Mouse (Mus musculus) frontal cortex, postnatal 10 days (tissue): ENCODE measurements around the gene Klhdc10.

Experiments used
- DNase-seq, 2 experiments: peaks; one replicate each; pipeline ENCODE4 v3.0.0; 2022; ENCODE audit warnings: low spot score in 2 of 2, mixed read lengths in 1 of 2

The Klhdc10 gene

DNA sequence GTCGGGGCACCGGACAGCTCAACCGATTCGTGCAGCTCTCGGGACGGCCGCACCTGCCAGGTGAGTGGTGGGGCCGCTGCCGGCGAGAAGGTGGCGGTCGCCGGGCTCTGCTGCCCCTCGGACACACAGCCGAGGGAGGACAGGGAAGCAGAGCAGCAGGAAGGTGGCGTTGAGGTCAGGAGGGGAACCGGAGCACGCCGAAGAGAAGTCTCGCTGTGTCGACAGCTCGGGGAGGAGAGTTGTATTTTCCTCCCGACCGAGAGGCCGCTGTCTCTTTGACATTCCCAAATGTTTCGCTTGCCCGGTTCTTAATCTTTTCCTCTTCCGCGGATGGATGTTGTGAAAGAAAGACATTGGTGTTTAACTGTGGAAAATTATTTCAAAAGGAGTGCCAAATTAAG lies 423 bp downstream of the Klhdc10 start:
- DNase-seq = no peak

- DNase-seq = peak; percentile 62 to 68
Observed at GRCm38 (mm10) chr6:30403465-30403864, 1.8 kb downstream of the Klhdc10 start.

GRCm38 (mm10) chr6:30404671-30405070 lies 3.0 kb downstream of the Klhdc10 start:
- no peak for DNase-seq

GRCm38 (mm10) chr6:30408276-30408675 lies 6.6 kb downstream of the Klhdc10 start:
- DNase-seq = no peak

DNA sequence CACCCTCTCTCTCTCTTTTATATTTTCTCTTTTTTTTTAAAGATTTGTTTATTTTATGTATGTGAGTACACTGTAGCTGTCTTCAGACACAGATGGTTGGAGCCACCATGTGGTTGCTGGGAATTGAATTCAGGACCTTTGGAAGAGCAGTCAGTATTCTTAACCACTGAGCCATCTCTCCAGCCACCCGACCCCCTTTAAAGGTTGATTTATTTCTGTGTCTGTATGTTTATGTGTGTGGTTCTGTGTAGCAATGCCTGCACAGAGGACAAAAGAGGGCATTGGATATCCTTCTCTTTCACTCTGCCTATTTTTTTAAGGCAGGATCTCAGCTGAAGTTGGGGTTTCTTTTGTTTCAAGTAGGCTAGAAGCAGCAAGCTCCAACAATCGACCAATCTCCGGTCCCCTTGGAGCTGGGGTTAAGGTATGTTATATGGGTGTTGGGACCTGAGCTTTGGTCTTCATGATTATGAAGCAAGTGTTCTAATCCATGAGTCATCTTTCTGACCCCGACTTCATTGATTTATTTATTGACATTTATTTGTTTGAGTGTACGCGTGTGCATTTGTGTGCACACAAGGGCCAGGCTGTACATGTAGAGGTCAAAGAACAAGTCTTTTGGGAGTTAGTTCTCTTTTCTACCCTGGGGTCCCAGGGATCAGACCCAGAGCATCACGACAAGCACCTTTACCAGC lies 7.9 kb downstream of the Klhdc10 start:
- no peak for DNase-seq

DNA sequence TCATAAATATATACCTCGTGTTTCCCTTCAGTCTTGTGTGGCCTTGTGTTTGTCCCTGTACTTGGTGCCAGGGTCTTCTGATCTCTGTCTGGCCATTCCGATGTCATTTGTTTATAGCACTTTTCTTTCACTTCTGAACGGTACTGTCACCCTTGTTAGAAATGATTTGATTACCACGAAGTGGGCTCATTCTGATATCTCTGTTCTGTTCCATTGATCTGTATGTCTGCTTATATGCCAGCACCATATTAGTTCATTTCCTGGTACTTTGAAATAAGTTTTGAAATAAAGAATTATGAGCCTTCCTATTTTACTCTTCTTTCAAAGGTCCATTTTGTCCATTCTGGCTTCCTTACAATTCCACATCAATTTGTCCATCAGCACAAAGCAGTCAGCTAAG lies 9.6 kb downstream of the Klhdc10 start:
- DNase-seq = no peak

GRCm38 (mm10) chr6:30416126-30416525 lies 14.5 kb downstream of the Klhdc10 start:
- no peak for DNase-seq

- no peak for DNase-seq
Observed at GRCm38 (mm10) chr6:30416801-30417200, 15.1 kb downstream of the Klhdc10 start.

DNA sequence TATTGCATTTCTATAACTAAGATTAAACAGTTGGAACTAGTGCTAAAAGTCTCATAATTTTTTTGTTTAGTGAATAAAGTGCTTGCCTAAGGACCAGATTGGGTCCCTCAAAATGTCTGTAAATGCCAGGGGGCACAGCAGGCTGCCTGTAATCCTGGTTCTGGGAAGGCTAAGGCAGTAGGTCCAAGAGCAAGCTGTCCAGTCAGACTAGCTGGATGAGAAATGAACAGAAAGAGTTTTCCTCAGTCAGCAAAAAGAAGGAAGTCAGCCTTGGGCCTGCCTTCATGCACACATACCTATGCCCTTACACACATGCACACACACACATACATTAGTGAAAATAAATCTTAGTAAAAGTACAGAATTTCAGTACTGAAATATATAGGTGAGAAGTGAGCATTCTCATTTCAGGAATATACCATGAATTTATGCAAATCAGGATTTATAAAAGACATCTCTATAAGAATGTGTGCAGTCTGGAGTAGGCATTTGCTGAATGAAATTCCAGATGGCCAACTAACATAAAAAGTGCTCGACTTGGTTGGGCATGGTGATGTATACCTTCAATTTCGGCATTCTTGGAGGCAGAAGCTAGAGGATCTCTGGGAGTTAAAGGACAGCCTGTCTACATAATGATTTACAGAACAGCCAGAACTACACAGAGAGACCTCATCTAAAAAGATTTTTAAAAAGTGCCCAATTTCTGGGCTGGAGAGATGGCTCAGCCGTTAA lies 31.0 kb downstream of the Klhdc10 start:
- no peak for DNase-seq

GRCm38 (mm10) chr6:30436476-30436875 lies 34.8 kb downstream of the Klhdc10 start:
- DNase-seq = no peak

GRCm38 (mm10) chr6:30437054-30437453 lies 35.4 kb downstream of the Klhdc10 start:
- no peak for DNase-seq

- DNase-seq = no peak
Observed at GRCm38 (mm10) chr6:30439576-30439975, 37.9 kb downstream of the Klhdc10 start.

DNA sequence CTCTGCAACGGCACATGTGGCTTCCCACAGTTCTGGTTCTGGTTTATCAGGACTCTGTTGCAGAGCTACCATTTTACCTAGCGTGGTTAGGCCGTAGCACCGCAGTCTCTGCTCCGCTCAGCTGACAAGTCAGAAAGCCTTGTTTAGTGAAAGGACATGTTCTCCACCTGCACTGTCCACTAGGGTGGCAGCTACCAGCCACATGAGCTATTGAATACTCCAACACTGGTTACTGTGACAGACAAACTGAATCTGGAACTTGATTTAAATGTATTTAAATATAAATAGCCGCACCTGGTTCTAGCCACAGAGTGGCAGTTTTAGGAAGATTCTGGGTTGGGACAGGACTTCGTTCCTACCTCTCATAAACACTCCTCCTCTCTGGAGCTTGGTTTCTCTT lies 55.3 kb downstream of the Klhdc10 start:
- DNase-seq = no peak

DNA sequence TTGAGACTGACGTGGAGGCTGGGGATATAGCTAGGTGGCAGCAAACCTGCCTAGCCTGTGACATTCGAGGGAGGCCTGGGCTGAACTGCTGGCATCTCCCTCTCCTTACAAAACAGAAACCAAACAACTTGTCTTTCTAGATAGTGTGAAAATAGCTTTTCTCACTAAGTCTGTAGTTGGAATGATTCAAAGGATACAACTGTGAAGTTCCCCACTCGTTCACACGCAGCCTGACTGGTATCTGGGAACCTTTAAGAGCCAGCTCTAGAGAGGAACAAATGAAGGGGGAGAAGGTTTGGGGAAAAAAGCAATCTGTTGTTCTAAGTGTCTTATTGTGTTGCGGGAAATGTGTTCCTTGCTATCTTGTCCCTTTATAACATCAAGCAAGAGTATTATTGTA lies 57.0 kb downstream of the Klhdc10 start:
- no peak for DNase-seq

DNA sequence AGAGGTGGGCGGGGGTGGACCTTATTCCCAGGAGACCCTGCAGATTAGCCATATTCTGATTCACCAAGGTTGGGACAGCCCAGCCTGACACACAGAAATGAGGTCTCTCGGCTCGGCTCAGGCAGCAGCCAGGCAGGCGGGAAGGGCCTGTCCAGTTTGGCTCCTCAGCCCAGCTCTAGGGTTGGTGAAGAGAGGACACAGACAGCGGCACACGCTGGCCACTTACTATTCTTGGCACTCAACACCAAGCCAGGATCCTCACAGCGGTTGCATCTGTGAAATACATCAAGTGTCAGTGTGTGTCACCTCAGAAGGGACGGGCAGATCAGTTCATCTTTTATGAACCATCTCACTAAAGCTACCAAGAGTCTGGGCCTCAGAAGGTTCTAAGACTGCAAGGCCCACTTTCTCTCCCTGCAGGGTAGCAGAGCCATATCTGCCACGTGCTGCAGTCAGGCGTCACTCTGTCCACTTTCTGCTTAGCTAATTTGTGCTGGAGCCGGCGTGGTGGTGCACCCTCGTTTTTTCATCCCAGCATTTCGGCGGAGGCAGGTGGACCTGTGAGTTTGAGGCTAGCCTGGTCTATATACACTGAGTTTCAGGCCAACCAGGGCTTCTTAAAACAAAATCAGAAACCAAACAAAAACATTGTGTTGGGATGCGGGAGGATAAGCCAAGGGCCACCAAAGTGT lies 57.5 kb downstream of the Klhdc10 start:
- DNase-seq = peak in 1 of 2 experiments; percentile 13

DNA sequence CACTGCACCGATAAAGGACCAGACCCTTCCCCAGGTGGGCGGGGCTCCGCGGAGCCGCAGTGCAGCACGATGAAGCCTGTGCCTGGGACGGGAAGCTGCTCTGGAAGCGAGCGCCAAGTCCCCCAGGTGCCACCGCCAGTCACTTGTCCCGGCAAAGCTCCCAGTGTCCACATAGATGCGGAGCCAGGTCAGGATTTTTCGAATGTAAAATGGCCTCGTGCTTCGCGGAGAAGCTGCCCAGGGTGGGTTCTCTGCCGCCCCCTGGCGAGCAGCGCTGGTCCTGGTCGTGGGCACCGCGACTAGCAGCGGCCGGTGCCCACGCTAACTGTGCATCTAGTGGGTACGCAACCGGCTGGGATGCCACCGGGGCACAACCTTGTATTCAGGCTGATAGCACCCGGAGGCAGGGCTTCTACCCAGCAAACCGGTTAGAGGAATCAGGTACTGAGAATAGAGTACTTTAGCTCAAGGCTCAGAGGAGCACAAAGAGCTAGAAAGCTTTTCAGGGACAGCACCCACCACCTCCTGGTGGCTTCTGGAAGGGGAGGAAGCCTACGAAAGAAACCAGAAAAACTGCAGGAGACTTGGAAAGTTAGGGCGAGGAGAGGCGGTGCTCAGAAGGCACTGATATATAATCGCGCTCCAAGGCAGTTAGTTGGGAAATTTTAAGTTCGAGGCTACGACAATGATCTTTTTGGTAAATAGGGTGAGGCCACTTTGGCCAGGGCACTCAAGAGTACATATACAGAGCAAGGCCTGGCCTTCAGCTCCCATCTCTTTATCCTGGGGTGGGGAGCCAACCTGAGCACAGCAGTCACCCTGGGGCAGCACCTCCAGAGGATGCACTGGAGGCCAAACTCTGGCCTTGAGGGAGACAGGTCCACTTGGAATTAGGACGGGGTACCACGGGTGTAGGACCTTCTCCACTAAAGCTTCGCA lies 58.4 kb downstream of the Klhdc10 start:
- peak; percentile 59 to 77 for DNase-seq

DNA sequence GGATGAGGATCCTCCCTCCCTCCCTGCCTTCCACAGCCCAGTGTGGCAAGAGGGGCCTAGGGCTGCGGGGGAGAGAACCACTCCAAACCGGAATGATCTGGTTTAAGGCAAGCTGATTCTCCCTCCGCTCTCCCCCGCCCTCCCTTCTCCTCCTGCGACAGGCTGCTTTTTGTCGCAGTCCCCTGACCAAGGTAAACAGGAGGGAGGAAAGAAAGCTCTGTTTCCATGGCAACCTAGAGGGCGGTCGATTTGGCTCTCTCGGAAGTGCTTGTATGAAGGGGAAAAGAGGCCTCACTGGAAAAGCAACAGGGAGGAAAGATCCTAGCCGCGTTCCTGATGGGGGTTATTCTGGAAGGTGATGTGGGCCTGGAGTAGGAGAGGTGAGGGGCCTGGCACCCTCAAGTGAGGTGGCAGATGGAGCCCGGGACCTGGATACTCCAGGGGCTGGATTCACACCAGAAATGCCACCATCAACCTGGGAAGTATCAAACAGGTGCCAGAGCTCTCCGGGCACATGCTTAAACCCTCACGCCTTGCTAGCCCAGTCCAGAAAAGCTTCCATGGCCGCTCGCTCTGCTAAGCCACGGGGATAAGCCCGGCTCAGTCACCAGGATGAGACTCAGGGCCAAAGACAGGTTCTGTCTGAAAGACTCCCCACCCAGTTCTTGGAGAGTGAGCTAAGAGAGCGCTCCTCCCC lies 59.2 kb downstream of the Klhdc10 start:
- DNase-seq = peak; percentile 78 to 93

- no peak for DNase-seq
Observed at GRCm38 (mm10) chr6:30461755-30462344, 60.2 kb downstream of the Klhdc10 start.

DNA sequence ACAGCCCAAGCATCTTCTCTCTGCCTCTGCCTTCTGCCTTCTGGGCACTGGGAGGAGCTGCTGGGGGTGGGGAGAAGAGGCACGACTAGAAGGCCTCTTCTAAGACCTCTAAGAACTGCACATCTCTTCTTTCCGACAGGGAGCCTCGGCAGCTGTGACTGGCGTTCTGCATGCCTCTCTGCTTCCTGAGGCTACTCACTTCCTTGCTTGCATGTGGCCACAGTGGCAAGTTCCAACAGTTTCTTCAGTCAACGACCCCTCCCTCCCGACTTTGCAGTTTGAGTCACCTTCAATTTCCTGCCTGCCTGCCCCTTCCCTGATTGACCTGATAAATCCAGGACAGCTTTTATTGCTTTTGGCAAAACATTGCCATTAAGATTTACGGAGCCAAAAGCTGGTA lies 61.2 kb downstream of the Klhdc10 start:
- no peak for DNase-seq

DNA sequence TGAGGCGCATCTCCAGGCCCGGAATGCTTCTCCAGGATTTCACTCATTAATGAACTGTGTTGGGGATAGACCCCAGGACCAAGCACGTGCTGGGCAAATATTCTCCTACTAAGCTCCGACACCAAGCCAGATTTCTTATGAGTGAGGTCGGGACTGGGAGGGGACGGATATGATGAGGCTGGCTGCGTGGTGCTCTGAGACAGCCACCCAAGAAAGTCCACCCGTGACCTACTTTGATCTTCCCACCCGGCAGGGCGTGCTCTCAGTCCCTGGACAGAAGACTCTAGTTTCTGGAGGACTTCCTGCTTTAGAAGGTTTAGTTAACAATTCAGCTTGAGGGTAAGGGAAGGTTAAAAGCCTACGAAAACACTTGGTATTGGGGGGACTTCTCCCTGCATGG lies 63.9 kb downstream of the Klhdc10 start:
- no peak for DNase-seq

- no peak for DNase-seq
Observed at GRCm38 (mm10) chr6:30468058-30468457, 66.4 kb downstream of the Klhdc10 start.
